Mouse (Mus musculus) gastrocnemius, adult 18-20 months (tissue): ENCODE measurements around the gene Mdh2. TPM values are rescaled to one million over a fixed set of nuclear protein-coding genes. Genes with fewer than 3 reads are reported as not detected.
A peak's percentile ranks its signal among the peaks of the same experiment; 100 is the strongest.

Experiments used
- DNase-seq: peaks from one replicate; pipeline ENCODE4 v3.0.0; 2021; ENCODE audit warnings: low spot score
- total RNA-seq, 2 experiments: library from RNA; stranded (reverse); gene quantifications; 2 replicates each; pipeline ENCODE4 v1.2.3; 2021

Mdh2 gene
- total RNA-seq, 2 experiments from 2014 or later = 959 to 1,045 TPM

GRCm38 (mm10) chr5:135772519-135772918 lies 5.8 kb upstream of the Mdh2 start:
- no peak for DNase-seq

- no peak for DNase-seq
Measured at GRCm38 (mm10) chr5:135776546-135776945, 1.7 kb upstream of the Mdh2 start.

GRCm38 (mm10) chr5:135777796-135778470 lies 347 bp upstream of the Mdh2 start, which contains the start of gene Styxl1:
TSS of gene Styxl1 (minus strand) at chr5:135778385.
- no peak for DNase-seq

- no peak for DNase-seq
Measured at GRCm38 (mm10) chr5:135780331-135780730, 2.1 kb downstream of the Mdh2 start.

GRCm38 (mm10) chr5:135782901-135783300 lies 4.6 kb downstream of the Mdh2 start:
- DNase-seq = no peak

GRCm38 (mm10) chr5:135793996-135794858 lies 15.9 kb downstream of the Mdh2 start:
- peak; percentile 85 for DNase-seq

GRCm38 (mm10) chr5:135794859-135795181 lies 16.5 kb downstream of the Mdh2 start:
- DNase-seq = no peak

GRCm38 (mm10) chr5:135799746-135800145 lies 21.5 kb downstream of the Mdh2 start:
- no peak for DNase-seq

- peak; percentile 31 for DNase-seq
Measured at GRCm38 (mm10) chr5:135800927-135801326, 22.6 kb downstream of the Mdh2 start.

GRCm38 (mm10) chr5:135802641-135803040 lies 24.4 kb downstream of the Mdh2 start:
- no peak for DNase-seq

- no peak for DNase-seq
Measured at GRCm38 (mm10) chr5:135803135-135803534, 24.9 kb downstream of the Mdh2 start.

GRCm38 (mm10) chr5:135803676-135804075 lies 25.4 kb downstream of the Mdh2 start:
- DNase-seq = no peak

GRCm38 (mm10) chr5:135804735-135805134 lies 26.5 kb downstream of the Mdh2 start:
- no peak for DNase-seq

GRCm38 (mm10) chr5:135806555-135807262 lies 28.4 kb downstream of the Mdh2 start, which contains the start of gene Srrm3:
TSS of gene Srrm3 (plus strand) at chr5:135806890.
- peak; percentile 88 for DNase-seq

GRCm38 (mm10) chr5:135807263-135807637 lies 29.0 kb downstream of the Mdh2 start:
- DNase-seq = no peak

- no peak for DNase-seq
Measured at GRCm38 (mm10) chr5:135812991-135813390, 34.7 kb downstream of the Mdh2 start.

- no peak for DNase-seq
Measured at GRCm38 (mm10) chr5:135818491-135818890, 40.2 kb downstream of the Mdh2 start.

GRCm38 (mm10) chr5:135822316-135822944 lies 44.1 kb downstream of the Mdh2 start:
- DNase-seq = no peak

- no peak for DNase-seq
Measured at GRCm38 (mm10) chr5:135824517-135824916, 46.2 kb downstream of the Mdh2 start.

- no peak for DNase-seq
Measured at GRCm38 (mm10) chr5:135826225-135826624, 47.9 kb downstream of the Mdh2 start.

GRCm38 (mm10) chr5:135829381-135829780 lies 51.1 kb downstream of the Mdh2 start:
- no peak for DNase-seq

GRCm38 (mm10) chr5:135832729-135833128 lies 54.4 kb downstream of the Mdh2 start:
- no peak for DNase-seq
